Mouse (Mus musculus): ENCODE results near the gene Zc3h12d.

GRCm38 (mm10) chr10:7843181-7843580 is 10.9 kb downstream of the Zc3h12d start:
- TF ChIP-seq GATA1 (IDR thresholded peaks at IDR 0.05; ENCODE audit: borderline replicate concordance, low read length) (no peak), FLI1 (IDR thresholded peaks at IDR 0.05; ENCODE audit: low read length) (no peak)

Measured in megakaryocyte, embryonic 14.5 days (primary cell).